Mouse (Mus musculus) right cerebral cortex, postnatal 36 days (tissue): ENCODE data around the gene Fam98a.

Experiments
- DNase-seq, 2 experiments: peaks; one replicate each; pipeline ENCODE4 v3.0.0; 2022; ENCODE audit warnings: low spot score in 2 of 2, mixed read lengths in 1 of 2

Fam98a gene

GRCm38 (mm10) chr17:75551512-75552400 is at the start of gene Fam98a:
Gene Fam98a, minus strand, starts transcription at chr17:75551946.
- DNase-seq, result peak; percentile 96

- DNase-seq, result no peak
Measured at GRCm38 (mm10) chr17:75598652-75599051, 46.9 kb upstream of the Fam98a start.

- no peak for DNase-seq
Measured at GRCm38 (mm10) chr17:75582738-75583137, 31.0 kb upstream of the Fam98a start.

GRCm38 (mm10) chr17:75575608-75576007 is 23.9 kb upstream of the Fam98a start:
- no peak for DNase-seq

GRCm38 (mm10) chr17:75558041-75558440 is 6.3 kb upstream of the Fam98a start:
- DNase-seq, result no peak

- DNase-seq, result no peak
Measured at GRCm38 (mm10) chr17:75557031-75557430, 5.3 kb upstream of the Fam98a start.

- no peak for DNase-seq
Measured at GRCm38 (mm10) chr17:75550771-75551413, 854 bp downstream of the Fam98a start.

GRCm38 (mm10) chr17:75544262-75544661 is 7.5 kb downstream of the Fam98a start:
- no peak for DNase-seq

GRCm38 (mm10) chr17:75543434-75543833 is 8.3 kb downstream of the Fam98a start:
- DNase-seq, result no peak

- DNase-seq, result no peak
Measured at GRCm38 (mm10) chr17:75539841-75540240, 11.9 kb downstream of the Fam98a start.

GRCm38 (mm10) chr17:75539130-75539529 is 12.6 kb downstream of the Fam98a start:
- no peak for DNase-seq

GRCm38 (mm10) chr17:75538431-75538830 is 13.3 kb downstream of the Fam98a start:
- DNase-seq, result no peak

- DNase-seq, result no peak
Measured at GRCm38 (mm10) chr17:75537050-75537445, 14.7 kb downstream of the Fam98a start.

- DNase-seq, result peak in 1 of 2 experiments; percentile 42
Measured at GRCm38 (mm10) chr17:75536396-75537049, 15.2 kb downstream of the Fam98a start.

- DNase-seq, result no peak
Measured at GRCm38 (mm10) chr17:75535612-75536011, 16.1 kb downstream of the Fam98a start.

GRCm38 (mm10) chr17:75534314-75535020 is 17.3 kb downstream of the Fam98a start:
- DNase-seq, result no peak

GRCm38 (mm10) chr17:75532469-75532986 is 19.2 kb downstream of the Fam98a start:
- DNase-seq, result no peak

GRCm38 (mm10) chr17:75529222-75529935 is 22.4 kb downstream of the Fam98a start:
- no peak for DNase-seq

GRCm38 (mm10) chr17:75526411-75526810 is 25.3 kb downstream of the Fam98a start:
- no peak for DNase-seq

GRCm38 (mm10) chr17:75523812-75524211 is 27.9 kb downstream of the Fam98a start:
- DNase-seq, result no peak
